Mouse (Mus musculus) neural tube, embryonic 15.5 days (tissue): Measurements from ENCODE around the gene Lrrc32. TPM values are rescaled to one million over a fixed set of nuclear protein-coding genes. Genes with fewer than 3 reads are reported as not detected.

Experiments
- ATAC-seq: fragments of 200-750 bp; cut with Nextera tagmentation; 2 replicates; pipeline ENCODE4 v1.8.0; 2017; ENCODE audit warnings: mild to moderate bottlenecking, moderate TSS enrichment, moderate library complexity; ENCODE audit not compliant: low FRiP score
- H3K27ac ChIP-seq: fragments of 300-500 bp; sonication (generic); replicated peaks from 2 replicates; pipeline ENCODE4 v1.5.1; 2015; ENCODE audit warnings: mild to moderate bottlenecking, inconsistent platforms
- H3K27me3 ChIP-seq: fragments of 300-500 bp; sonication (generic); replicated peaks from 2 replicates; pipeline ENCODE4 v1.6.1; 2015; ENCODE audit warnings: inconsistent platforms
- H3K36me3 ChIP-seq: fragments of 300-500 bp; sonication (generic); 2 replicates; pipeline ENCODE4 v1.6.1; 2015; ENCODE audit warnings: inconsistent platforms
- H3K4me1 ChIP-seq: fragments of 300-500 bp; sonication (generic); 2 replicates; pipeline ENCODE4 v1.6.1; 2015; ENCODE audit warnings: inconsistent platforms
- H3K4me2 ChIP-seq: fragments of 300-500 bp; sonication (generic); 2 replicates; pipeline ENCODE4 v1.6.1; 2015; ENCODE audit warnings: inconsistent platforms, mild to moderate bottlenecking, moderate library complexity
- H3K4me3 ChIP-seq: fragments of 300-500 bp; sonication (generic); replicated peaks from 2 replicates; pipeline ENCODE4 v1.5.1; 2015; ENCODE audit warnings: mild to moderate bottlenecking, inconsistent platforms
- H3K9ac ChIP-seq: fragments of 300-500 bp; sonication (generic); replicated peaks from 2 replicates; pipeline ENCODE4 v1.6.1; 2015; ENCODE audit warnings: mild to moderate bottlenecking, inconsistent platforms
- H3K9me3 ChIP-seq: fragments of 300-500 bp; sonication (generic); replicated peaks from 2 replicates; pipeline ENCODE4 v1.6.1; 2016; ENCODE audit warnings: inconsistent platforms
- WGBS: fragments of 180-500 bp; shearing (Covaris S2); methylation state at CpG from one replicate; pipeline ENCODE4 v1.1.7; 2015; ENCODE audit warnings: mixed read lengths; 5-methylcytosine and 5-hydroxymethylcytosine counted together
- polyA plus RNA-seq: library from polyadenylated mRNA; unstranded; fragments of >200 nt; fragmentation: Nextera tagmentation; extraction: Ambion mirVana; gene quantifications from 2 replicates; pipeline ENCODE4 v1.2.1, GENCODE M21; 2015

Gene Lrrc32
- polyA plus RNA-seq, 1 experiment from 2014 or later: 3.1 TPM

- Histone ChIP-seq H3K9ac (peak overlapping the region; percentile 54), H3K27me3 (peaks cover 19% of the 10 kb centered on the region), H3K36me3 (no peaks in the 10 kb centered on the region), H3K4me2 (peak overlapping the region; percentile 94), H3K4me3 (peak overlapping the region; percentile 56), H3K27ac (no peak overlapping the region), H3K9me3 (no peaks in the 10 kb centered on the region), H3K4me1 (peaks cover 30% of the 10 kb centered on the region)
- no peak for ATAC-seq
- WGBS: 58% methylated on average over 4 of the region's 4 CpGs
Observed at GRCm38 (mm10) chr7:98490328-98490727, 1.2 kb downstream of the Lrrc32 start.

DNA sequence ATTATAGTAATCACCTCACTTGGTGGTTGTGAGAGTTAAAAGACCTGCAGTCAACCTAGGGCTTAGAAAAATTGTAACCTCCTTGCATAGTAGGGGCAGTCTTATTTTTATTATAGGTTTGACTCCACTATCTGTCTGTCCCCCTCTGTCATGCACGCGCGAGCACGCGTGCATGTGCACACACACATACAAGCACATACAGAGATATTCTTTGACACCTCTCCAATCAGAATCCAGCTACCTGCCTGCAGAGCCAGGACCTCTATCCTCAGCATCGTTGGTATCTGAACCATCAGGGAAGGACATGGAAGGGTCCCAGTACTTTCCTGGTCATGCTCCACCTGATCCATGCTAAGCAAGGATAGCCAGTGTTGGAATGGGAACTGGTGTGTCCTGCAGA, 1.8 kb downstream of the Lrrc32 start:
- 95% methylated on average over 6 of the region's 6 CpGs for WGBS
- no peaks in the 10 kb centered on the region for H3K9me3 ChIP-seq
- no peaks in the 10 kb centered on the region for H3K36me3 ChIP-seq
- H3K4me3 ChIP-seq: 0 out of 2 replicates have a peak overlapping the region, but pooled peaks have one; percentile 56
- peaks cover 30% of the 10 kb centered on the region for H3K4me1 ChIP-seq
- ATAC-seq: no peak
- H3K9ac ChIP-seq: no peak overlapping the region
- no peak overlapping the region for H3K27ac ChIP-seq
- peak overlapping the region; percentile 94; the same call in 1 of the 2 replicates for H3K4me2 ChIP-seq
- peaks cover 19% of the 10 kb centered on the region for H3K27me3 ChIP-seq

DNA sequence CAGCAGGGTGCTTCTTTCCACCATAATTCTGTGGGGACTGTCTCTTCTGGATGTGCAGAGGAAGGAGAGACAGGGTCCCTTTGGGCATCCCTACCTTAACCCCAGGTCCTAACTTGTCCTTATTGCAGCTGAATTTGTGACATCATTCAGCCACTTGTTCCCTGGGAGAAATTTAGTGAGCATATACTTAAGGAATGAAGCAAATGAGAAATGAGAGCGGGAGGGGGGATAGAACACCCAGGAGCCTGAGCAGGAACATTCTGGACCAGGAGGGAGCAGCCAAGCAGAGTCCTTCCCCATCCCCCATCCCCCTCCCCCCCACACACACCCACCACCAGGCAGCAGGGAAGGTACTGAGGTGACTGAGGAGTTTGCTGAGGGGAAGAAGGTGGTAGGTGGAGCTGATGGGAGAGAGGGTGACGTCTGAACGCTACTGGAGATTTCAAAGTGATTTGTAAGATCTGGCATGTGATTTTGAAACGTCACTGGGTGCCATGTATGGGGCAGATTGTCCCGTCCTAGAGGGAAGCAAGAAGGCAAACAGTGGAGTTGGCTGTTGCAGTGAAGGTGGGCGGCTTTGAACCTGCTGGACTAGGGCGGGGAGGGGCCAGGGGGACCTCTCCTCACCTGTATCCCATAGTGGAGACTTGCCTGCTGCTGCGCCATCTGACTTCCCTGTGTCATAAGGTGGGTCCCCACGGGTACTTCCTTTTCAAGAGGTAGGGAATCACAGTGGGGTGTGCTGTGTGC, 2.5 kb downstream of the Lrrc32 start:
- no peak for ATAC-seq
- Histone ChIP-seq H3K4me2 (peak overlapping the region; percentile 17), H3K9me3 (no peaks in the 10 kb centered on the region), H3K4me1 (peaks cover 25% of the 10 kb centered on the region), H3K4me3 (no peak overlapping the region), H3K27ac (no peak overlapping the region), H3K36me3 (no peaks in the 10 kb centered on the region), H3K9ac (no peak overlapping the region), H3K27me3 (peaks cover 19% of the 10 kb centered on the region)
- WGBS: 78% methylated on average over 9 of the region's 9 CpGs

DNA sequence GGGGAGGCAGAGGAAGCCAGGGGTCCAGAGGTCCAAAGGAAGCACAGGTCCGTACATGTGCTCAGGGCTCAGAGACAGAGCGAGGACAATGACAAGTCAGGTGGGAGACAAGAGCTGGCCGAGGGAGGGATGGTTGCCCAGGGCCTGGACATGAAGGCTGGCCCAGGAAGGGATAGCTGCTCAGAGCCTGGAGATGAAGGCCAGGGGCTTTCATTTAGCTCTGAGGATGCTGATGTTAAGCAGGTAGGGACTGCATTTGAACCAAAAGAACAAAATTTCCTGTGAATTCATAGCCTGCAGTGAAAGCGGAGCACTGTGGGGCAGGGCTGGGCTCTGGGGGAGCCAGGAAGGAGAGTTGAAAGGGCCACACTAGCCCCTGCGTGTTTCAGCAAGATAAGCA, 3.2 kb downstream of the Lrrc32 start:
- Histone ChIP-seq H3K36me3 (no peaks in the 10 kb centered on the region), H3K4me2 (peak overlapping the region; percentile 17), H3K27me3 (peaks cover 19% of the 10 kb centered on the region), H3K4me1 (peaks cover 22% of the 10 kb centered on the region), H3K9me3 (no peaks in the 10 kb centered on the region), H3K9ac (no peak overlapping the region), H3K4me3 (no peak overlapping the region), H3K27ac (no peak overlapping the region)
- 71% methylated on average over 5 of the region's 5 CpGs for WGBS
- ATAC-seq: no peak

GRCm38 (mm10) chr7:98493307-98493706, 4.2 kb downstream of the Lrrc32 start:
- Histone ChIP-seq H3K27ac (no peak overlapping the region), H3K9me3 (no peaks in the 10 kb centered on the region)

GRCm38 (mm10) chr7:98493901-98494480, 4.9 kb downstream of the Lrrc32 start:
- H3K27ac ChIP-seq: no peak overlapping the region
- no peak overlapping the region for H3K4me3 ChIP-seq
- 80% methylated on average over 18 of the region's 18 CpGs for WGBS
- no peak overlapping the region for H3K4me2 ChIP-seq
- peaks cover 18% of the 10 kb centered on the region for H3K4me1 ChIP-seq
- no peaks in the 10 kb centered on the region for H3K9me3 ChIP-seq
- no peak for ATAC-seq
- no peaks in the 10 kb centered on the region for H3K36me3 ChIP-seq
- H3K27me3 ChIP-seq: peaks cover 7% of the 10 kb centered on the region; the same call in 1 of the 2 replicates
- no peak overlapping the region for H3K9ac ChIP-seq

More at GRCm38 (mm10) chr7:98493307-98493706, 4.2 kb downstream of the Lrrc32 start:
- Histone ChIP-seq H3K36me3 (no peaks in the 10 kb centered on the region), H3K4me2 (no peak overlapping the region), H3K4me1 (peaks cover 22% of the 10 kb centered on the region), H3K9ac (no peak overlapping the region), H3K27me3 (peaks cover 14% of the 10 kb centered on the region; the same call in 1 of the 2 replicates), H3K4me3 (no peak overlapping the region)
- WGBS: 76% methylated on average over 2 of the region's 2 CpGs
- no peak for ATAC-seq

DNA sequence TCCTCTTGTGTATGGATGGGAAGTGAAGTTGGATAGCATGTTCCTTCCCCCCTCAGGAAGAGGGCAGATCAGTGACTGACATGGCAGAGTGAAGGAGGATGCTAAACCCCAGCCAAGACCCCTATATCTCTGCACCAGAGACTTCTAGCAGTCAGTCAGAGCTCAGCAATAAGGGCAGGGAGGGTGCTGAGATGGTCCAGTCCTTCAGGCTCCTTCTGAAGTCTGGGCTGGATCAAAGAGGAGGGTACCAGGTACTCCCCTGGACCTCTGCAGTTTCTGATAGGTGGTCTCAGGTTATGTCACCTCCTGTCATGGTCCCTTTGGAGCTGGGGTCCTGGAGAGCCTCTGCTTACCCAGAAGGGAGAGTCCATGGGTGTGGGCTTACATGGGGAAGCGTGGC, 6.5 kb downstream of the Lrrc32 start:
- Histone ChIP-seq H3K4me2 (no peak overlapping the region), H3K36me3 (no peaks in the 10 kb centered on the region), H3K27me3 (peaks cover 7% of the 10 kb centered on the region; the same call in 1 of the 2 replicates), H3K4me3 (no peak overlapping the region), H3K9ac (no peak overlapping the region), H3K9me3 (no peaks in the 10 kb centered on the region), H3K4me1 (peaks cover 3% of the 10 kb centered on the region; the same call in 1 of the 2 replicates), H3K27ac (no peak overlapping the region)
- ATAC-seq: no peak
- 74% methylated on average over 1 of the region's 1 CpGs for WGBS

DNA sequence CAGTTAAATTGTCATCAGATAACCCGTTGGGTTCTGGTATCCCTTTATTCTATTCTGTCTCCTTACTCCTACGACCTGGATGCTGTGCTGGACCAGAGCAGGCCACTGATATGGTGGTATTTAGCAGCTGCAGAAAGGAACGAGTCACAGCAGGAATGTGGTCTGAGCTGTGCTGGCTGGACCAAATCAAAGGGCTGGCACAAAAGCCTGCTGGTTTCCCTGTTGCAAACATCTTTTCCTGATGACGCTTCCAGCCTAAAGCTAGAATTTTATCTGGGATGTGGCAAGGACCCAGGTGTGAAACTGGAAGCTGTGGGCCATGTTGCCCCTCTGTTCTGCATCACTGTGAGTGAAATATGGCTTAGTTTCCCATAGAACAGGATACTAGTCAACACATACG, 8.4 kb downstream of the Lrrc32 start:
- Histone ChIP-seq H3K27me3 (no peaks in the 10 kb centered on the region; the same call in 1 of the 2 replicates), H3K4me1 (peaks cover 2% of the 10 kb centered on the region; the same call in 1 of the 2 replicates), H3K4me3 (no peak overlapping the region), H3K4me2 (no peak overlapping the region), H3K9me3 (no peaks in the 10 kb centered on the region), H3K36me3 (no peaks in the 10 kb centered on the region), H3K27ac (no peak overlapping the region), H3K9ac (no peak overlapping the region)
- WGBS: 66% methylated on average over 5 of the region's 5 CpGs
- ATAC-seq: no peak

DNA sequence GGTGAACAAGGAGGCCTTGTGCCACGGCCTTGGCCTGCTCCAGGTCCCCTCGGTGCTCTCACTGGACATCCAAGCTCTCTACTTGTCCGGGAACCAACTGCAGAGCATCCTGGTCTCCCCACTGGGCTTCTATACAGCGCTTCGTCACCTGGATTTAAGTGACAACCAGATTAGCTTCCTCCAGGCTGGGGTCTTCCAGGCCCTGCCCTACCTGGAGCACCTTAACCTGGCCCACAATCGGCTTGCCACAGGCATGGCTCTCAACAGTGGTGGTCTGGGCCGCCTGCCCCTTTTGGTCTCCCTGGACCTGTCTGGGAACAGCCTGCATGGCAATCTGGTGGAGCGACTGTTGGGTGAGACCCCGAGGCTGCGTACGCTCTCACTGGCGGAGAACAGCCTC, 9.0 kb downstream of the Lrrc32 start:
- Histone ChIP-seq H3K9me3 (no peaks in the 10 kb centered on the region), H3K9ac (no peak overlapping the region), H3K4me3 (no peak overlapping the region), H3K36me3 (no peaks in the 10 kb centered on the region), H3K27ac (no peak overlapping the region), H3K4me2 (no peak overlapping the region), H3K4me1 (peaks cover 3% of the 10 kb centered on the region; the same call in 1 of the 2 replicates), H3K27me3 (no peaks in the 10 kb centered on the region; the same call in 1 of the 2 replicates)
- ATAC-seq: no peak
- 91% methylated on average over 12 of the region's 12 CpGs for WGBS

DNA sequence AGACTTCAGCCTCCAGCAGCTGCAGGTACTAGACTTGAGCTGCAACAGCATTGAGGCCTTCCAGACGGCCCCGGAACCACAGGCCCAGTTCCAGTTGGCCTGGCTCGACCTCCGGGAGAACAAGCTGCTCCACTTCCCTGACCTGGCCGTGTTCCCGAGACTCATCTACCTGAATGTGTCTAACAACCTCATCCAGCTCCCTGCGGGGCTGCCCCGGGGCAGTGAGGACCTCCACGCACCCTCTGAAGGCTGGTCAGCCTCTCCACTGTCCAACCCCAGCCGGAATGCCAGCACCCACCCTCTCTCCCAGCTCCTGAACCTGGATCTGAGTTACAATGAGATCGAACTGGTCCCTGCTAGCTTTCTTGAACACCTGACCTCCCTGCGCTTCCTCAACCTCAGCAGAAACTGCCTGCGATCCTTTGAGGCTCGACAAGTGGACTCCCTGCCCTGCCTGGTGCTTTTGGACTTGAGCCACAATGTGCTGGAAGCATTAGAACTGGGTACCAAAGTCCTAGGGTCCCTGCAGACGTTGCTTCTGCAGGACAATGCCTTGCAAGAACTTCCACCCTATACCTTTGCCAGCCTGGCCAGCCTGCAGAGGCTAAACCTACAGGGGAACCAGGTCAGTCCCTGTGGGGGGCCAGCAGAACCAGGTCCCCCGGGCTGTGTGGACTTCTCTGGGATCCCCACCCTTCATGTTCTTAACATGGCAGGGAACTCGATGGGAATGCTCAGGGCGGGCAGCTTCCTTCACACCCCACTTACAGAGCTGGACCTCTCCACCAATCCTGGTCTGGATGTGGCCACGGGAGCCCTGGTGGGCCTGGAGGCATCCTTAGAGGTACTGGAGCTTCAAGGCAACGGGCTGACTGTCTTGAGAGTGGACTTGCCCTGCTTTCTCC, 9.8 kb downstream of the Lrrc32 start:
- Histone ChIP-seq H3K4me1 (peaks cover 7% of the 10 kb centered on the region), H3K9ac (no peak overlapping the region), H3K27me3 (no peaks in the 10 kb centered on the region; the same call in 1 of the 2 replicates), H3K27ac (no peak overlapping the region), H3K4me2 (no peak overlapping the region), H3K36me3 (no peaks in the 10 kb centered on the region), H3K4me3 (no peak overlapping the region), H3K9me3 (no peaks in the 10 kb centered on the region)
- 81% methylated on average over 20 of the region's 20 CpGs for WGBS
- no peak for ATAC-seq

DNA sequence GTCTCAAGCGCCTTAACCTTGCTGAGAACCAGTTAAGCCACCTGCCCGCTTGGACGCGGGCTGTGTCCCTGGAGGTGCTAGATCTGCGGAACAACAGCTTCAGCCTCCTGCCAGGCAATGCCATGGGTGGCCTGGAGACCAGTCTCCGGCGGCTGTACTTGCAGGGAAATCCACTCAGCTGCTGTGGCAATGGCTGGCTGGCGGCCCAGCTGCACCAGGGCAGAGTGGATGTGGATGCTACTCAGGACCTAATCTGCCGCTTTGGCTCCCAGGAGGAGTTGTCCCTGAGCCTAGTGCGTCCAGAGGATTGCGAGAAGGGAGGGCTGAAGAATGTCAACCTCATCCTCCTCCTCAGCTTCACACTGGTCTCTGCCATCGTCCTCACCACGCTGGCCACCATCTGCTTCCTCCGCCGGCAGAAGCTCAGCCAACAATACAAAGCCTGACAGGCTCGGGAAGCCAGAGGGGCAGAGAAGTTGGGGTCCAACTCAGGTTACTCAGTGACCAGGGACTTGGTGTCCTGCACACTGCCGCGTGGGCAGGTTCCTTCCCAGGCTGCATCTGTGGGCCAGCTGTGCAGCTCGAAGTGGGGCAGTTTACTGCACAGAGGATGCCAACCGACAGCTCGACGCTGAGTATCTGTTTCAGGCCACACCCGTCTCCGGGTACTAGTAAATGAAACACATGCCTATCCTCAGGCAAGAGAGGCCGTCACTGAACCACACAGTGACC, 10.6 kb downstream of the Lrrc32 start:
- Histone ChIP-seq H3K4me1 (peaks cover 14% of the 10 kb centered on the region), H3K4me3 (no peak overlapping the region), H3K4me2 (no peak overlapping the region), H3K36me3 (no peaks in the 10 kb centered on the region), H3K9me3 (no peaks in the 10 kb centered on the region), H3K27me3 (no peaks in the 10 kb centered on the region; the same call in 1 of the 2 replicates), H3K27ac (no peak overlapping the region), H3K9ac (no peak overlapping the region)
- no peak for ATAC-seq
- WGBS: 75% methylated on average over 25 of the region's 25 CpGs
